Mouse (Mus musculus) small intestine, adult 2 months (tissue): ENCODE data around the gene Ankrd50.

ENCODE experiments used
- CTCF ChIP-seq: fragments of 200-500 bp; IDR thresholded peaks from 2 replicates; pipeline ENCODE4 v1.5.1; 2012; ENCODE audit warnings: low read depth, mild to moderate bottlenecking, control low read depth, inconsistent platforms, low read length, moderate library complexity, mixed read lengths; ENCODE audit not compliant: insufficient replicate concordance, insufficient read length; ENCODE audit errors: extremely low read depth
- POLR2A ChIP-seq: fragments of 200-500 bp; IDR thresholded peaks from 2 replicates; pipeline ENCODE4 v1.6.1; 2012; ENCODE audit warnings: low read depth, mild to moderate bottlenecking, control low read depth, inconsistent platforms, low read length, moderate library complexity

DNA sequence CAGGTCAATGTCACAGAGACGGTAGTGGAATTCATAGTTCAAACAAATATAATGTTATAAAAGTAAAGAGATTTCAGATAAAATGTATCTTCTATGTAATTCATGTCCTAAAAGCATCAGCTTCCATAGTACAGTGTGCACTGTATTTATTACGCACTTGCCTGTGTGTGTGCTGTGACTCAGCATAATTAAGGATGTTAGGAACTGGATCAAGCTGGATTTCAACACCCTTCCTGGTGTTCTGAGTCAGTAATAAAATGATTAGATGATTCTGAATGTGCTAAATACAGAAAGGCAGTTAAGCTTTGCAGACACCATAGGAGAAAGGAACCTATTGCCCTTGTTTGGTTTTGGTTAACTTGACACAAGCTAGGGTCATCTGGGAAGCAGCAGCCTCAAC is 21.5 kb downstream of the Ankrd50 start:
- TF ChIP-seq CTCF (no peak), POLR2A (no peak)
